Mouse (Mus musculus): ENCODE data around the gene Zfp286.
"Not testable (repeated sequence)": the region's sequence is repeated elsewhere in the genome, so short reads cannot be mapped to it uniquely, and the experiment has no call there.

The Zfp286 gene

GRCm38 (mm10) chr11:62776510-62776909, 12.8 kb downstream of the Zfp286 start:
- CTCF ChIA-PET, result no interaction called here

GRCm38 (mm10) chr11:62760755-62761457, 28.4 kb downstream of the Zfp286 start:
- CTCF ChIA-PET, result no interaction called here

- CTCF ChIA-PET, result interaction anchor here (0.6 kb wide), 1 partner anchor 216 kb away, joined by 3 read pairs; no protein-coding TSS in a partner anchor
These were observed 30.8 kb downstream of the Zfp286 start for GRCm38 (mm10) chr11:62758491-62758890.

- CTCF ChIA-PET, result no interaction called here
These were observed 31.4 kb downstream of the Zfp286 start for GRCm38 (mm10) chr11:62757906-62758305.

GRCm38 (mm10) chr11:62757143-62757507, 32.1 kb downstream of the Zfp286 start:
- CTCF ChIA-PET, result interaction anchor here (0.8 kb wide), 1 partner anchor 13 kb away, joined by 3 read pairs; no protein-coding TSS in a partner anchor

GRCm38 (mm10) chr11:62756456-62757142, 32.7 kb downstream of the Zfp286 start:
- CTCF ChIA-PET, result interaction anchor here (0.6 to 0.8 kb wide), 2 partner anchors 12 to 765 kb away, joined by 3 to 4 read pairs; no protein-coding TSS in a partner anchor

- CTCF ChIA-PET, result no interaction called here
These were observed 36.5 kb downstream of the Zfp286 start, which contains the start of gene Gm10428 for GRCm38 (mm10) chr11:62752780-62753179. Gm10428 (plus strand) TSS chr11:62753100.

- CTCF ChIA-PET, result no interaction called here
These were observed 37.1 kb downstream of the Zfp286 start for GRCm38 (mm10) chr11:62752191-62752590.

GRCm38 (mm10) chr11:62749445-62749844, 39.8 kb downstream of the Zfp286 start:
- CTCF ChIA-PET, result not testable (repeated sequence)

- CTCF ChIA-PET, result no interaction called here
These were observed 41.2 kb downstream of the Zfp286 start for GRCm38 (mm10) chr11:62748062-62748461.

GRCm38 (mm10) chr11:62747227-62747626, 42.0 kb downstream of the Zfp286 start:
- CTCF ChIA-PET, result no interaction called here

GRCm38 (mm10) chr11:62746001-62746533, 43.2 kb downstream of the Zfp286 start:
- CTCF ChIA-PET, result interaction anchor here (1.0 kb wide), 1 partner anchor 12 kb away, joined by 3 read pairs; no protein-coding TSS in a partner anchor

GRCm38 (mm10) chr11:62744103-62744502, 45.2 kb downstream of the Zfp286 start:
- CTCF ChIA-PET, result interaction anchor here (0.7 to 1.2 kb wide), 3 partner anchors 10 to 13 kb away, joined by 3 to 25 read pairs (median 4); no protein-coding TSS in a partner anchor

GRCm38 (mm10) chr11:62742261-62742957, 46.9 kb downstream of the Zfp286 start:
- CTCF ChIA-PET, result no interaction called here

GRCm38 (mm10) chr11:62741186-62741585, 48.1 kb downstream of the Zfp286 start:
- CTCF ChIA-PET, result no interaction called here

- CTCF ChIA-PET, result no interaction called here
These were observed 56.6 kb downstream of the Zfp286 start for GRCm38 (mm10) chr11:62732665-62733064.

GRCm38 (mm10) chr11:62732022-62732387, 57.3 kb downstream of the Zfp286 start:
- CTCF ChIA-PET, result no interaction called here

- CTCF ChIA-PET, result no interaction called here
These were observed 57.8 kb downstream of the Zfp286 start, which contains the start of gene Zfp287 for GRCm38 (mm10) chr11:62731311-62732021. Zfp287 (minus strand) TSS chr11:62731905.

GRCm38 (mm10) chr11:62728276-62728675, 61.0 kb downstream of the Zfp286 start:
- CTCF ChIA-PET, result no interaction called here

- CTCF ChIA-PET, result interaction anchor here (0.5 kb wide), 1 partner anchor 294 kb away, joined by 8 read pairs; no protein-coding TSS in a partner anchor
These were observed 78.6 kb downstream of the Zfp286 start for GRCm38 (mm10) chr11:62710657-62711056.

GRCm38 (mm10) chr11:62708252-62708651, 81.0 kb downstream of the Zfp286 start:
- CTCF ChIA-PET, result no interaction called here

Data from spleen, embryonic (tissue).